Mouse (Mus musculus) heart, adult 8-10 months (tissue): ENCODE measurements around the gene Rftn1. TPM values are rescaled to one million over a fixed set of nuclear protein-coding genes. Genes with fewer than 3 reads are reported as not detected.

Source experiments
- DNase-seq: peaks from one replicate; pipeline ENCODE4 v3.0.0; 2022; ENCODE audit warnings: low spot score
- total RNA-seq, 4 experiments: library from RNA; stranded (reverse); gene quantifications; 2 replicates each; pipeline ENCODE4 v1.2.4; 2022

Gene Rftn1
- total RNA-seq, 4 experiments from 2014 or later = 45.4 to 54.7 (median 50.4) TPM

- DNase-seq = peak; percentile 48
Observed at GRCm38 (mm10) chr17:50063832-50064627, 126.4 kb downstream of the Rftn1 start.

GRCm38 (mm10) chr17:50062649-50063048 lies 127.8 kb downstream of the Rftn1 start:
- peak; percentile 63 for DNase-seq

GRCm38 (mm10) chr17:50061446-50061845 lies 129.0 kb downstream of the Rftn1 start:
- no peak for DNase-seq

- no peak for DNase-seq
Observed at GRCm38 (mm10) chr17:50060220-50060619, 130.3 kb downstream of the Rftn1 start.

- no peak for DNase-seq
Observed at GRCm38 (mm10) chr17:50059417-50059816, 131.1 kb downstream of the Rftn1 start.

DNA sequence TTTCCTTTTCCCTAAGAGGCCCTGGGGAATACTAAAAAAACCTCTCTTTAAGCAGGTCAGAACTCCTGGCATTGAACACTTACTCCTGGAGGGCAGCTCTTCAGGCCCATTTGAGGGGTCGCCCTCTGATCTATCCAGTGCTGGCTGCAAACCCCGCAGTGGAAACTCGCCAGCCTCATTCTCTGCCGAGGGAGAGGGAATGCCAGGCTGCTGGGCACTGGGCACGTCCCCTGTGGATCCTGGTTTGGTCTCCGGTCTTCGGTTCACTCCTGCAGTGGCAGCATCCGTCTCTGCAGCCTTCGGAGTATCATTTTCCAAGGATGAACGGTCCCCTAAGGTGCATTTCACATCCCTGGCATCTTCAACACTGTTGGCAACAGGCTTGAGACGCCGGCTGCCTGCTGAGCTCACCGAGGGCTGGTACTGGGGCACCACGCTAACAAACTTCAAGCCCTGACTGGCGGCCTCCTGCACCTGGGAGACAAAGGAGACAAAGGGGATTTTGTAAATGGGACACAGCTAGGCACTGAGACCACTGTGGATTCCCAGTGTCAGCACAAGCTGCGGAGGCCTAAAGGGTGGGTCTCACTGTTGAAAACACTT lies 135.2 kb downstream of the Rftn1 start:
- no peak for DNase-seq

DNA sequence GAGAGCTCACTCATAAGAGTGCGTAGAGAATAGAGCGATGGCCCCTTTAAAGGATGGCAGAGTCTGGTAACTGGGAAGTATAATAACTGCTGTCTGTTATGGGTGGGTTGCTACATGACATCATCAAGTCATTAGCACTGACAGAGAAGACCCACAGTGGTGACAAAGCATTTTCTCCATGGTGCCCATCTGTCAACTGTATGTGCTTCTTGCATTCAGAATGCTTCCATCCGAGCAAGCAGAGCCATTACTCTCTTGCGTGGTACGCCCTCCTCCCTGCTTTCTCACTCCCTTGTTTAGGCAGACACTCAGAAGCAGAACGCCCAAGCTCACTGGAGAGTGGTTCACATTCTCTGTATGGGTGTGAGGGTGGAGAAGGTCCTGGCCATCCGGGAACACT lies 135.9 kb downstream of the Rftn1 start:
- no peak for DNase-seq

GRCm38 (mm10) chr17:50053961-50054360 lies 136.5 kb downstream of the Rftn1 start:
- no peak for DNase-seq

- peak; percentile 46 for DNase-seq
Observed at GRCm38 (mm10) chr17:50052741-50053468, 137.6 kb downstream of the Rftn1 start.

DNA sequence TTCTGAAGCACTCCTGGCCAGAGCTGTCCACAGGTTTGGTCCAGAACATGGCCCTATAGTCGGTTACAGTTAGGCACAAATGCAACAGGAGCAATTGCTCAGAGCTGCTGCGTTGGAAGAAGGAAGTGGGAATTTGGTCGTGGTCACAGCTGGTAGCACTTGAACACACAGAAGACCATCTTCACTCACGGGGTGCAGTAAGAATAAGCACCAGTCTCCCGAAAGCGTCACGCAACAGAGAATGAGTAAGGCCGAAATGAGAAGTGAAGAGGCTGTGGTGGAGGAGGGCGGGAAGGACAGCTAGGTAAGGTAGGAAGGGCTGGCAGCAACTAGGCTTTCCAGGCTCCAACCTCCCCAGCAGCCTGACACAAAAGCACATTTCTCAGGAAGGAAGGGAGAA lies 140.0 kb downstream of the Rftn1 start:
- no peak for DNase-seq

- DNase-seq = no peak
Observed at GRCm38 (mm10) chr17:50048209-50048608, 142.3 kb downstream of the Rftn1 start.

GRCm38 (mm10) chr17:50047182-50047581 lies 143.3 kb downstream of the Rftn1 start:
- DNase-seq = no peak

- no peak for DNase-seq
Observed at GRCm38 (mm10) chr17:50040727-50041410, 149.6 kb downstream of the Rftn1 start.

DNA sequence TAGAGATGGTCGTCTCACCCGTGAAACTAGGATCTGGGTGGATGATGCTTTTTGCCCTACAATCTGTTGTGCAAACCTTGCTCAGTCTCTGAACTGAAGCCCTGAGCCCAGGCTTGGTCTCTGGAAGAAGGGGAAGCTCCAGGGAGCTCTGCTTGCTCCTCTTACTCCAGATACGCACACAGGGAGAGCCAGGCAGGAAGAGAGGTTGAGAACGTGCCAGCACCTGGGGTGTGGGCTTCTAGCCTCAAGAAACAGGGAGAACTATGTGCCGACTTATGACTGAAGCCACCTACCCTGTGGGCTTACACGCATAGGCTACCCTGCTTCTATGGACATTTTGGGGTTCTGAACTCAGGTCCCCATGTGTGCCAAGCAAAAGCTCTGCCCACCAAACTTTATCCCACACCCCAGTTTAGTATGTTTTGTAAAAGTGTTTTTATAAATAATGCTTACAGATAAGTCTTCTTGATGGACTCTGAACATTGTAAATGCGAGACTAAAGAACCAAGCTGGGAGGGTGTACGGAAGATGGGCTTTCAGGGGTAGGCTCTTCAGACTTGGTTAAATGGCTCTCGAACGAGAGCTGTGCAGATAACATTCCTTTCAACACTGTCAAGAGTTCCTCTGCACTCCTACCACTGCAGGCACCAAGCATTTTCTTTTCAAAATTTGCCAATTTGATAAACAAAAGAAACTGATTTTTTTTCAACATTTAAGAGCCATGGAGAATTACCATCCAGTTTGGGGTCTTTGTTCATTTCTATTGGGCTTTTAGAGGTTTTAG lies 152.4 kb downstream of the Rftn1 start:
- DNase-seq = no peak

GRCm38 (mm10) chr17:50037416-50037815 lies 153.1 kb downstream of the Rftn1 start:
- DNase-seq = no peak

DNA sequence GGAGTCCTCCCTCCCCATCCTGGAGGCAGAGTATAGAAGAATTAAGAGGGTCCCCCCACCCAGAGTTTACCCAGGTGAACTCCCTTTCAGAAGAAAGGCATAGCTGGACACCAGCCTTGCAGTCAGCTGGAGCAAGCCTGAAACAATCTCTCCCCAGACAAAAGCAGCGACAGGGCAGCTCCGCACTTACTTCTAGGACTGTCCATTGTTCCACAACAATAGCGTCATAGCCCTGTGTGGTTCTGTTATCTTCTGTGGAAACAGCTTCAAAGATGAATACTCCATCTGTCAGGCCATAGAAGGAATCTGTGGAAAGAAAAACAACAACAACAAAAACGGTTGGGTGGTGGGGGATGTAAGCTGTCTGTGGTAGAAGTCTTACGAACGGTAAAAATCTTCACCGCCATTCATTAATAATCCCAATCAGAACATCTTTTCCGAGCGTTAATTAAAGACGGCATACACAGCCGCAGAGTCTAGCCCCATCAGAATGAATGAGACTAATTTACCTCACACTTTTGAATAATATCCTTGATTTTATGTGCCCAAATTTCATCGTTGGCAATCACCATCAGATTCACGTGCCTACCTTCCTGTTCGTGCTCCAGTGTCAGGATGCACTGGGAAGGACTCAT lies 153.6 kb downstream of the Rftn1 start:
- DNase-seq = no peak

GRCm38 (mm10) chr17:50033698-50034097 lies 156.8 kb downstream of the Rftn1 start:
- DNase-seq = no peak

GRCm38 (mm10) chr17:50031548-50032491 lies 158.7 kb downstream of the Rftn1 start:
- no peak for DNase-seq

GRCm38 (mm10) chr17:50025651-50026050 lies 164.8 kb downstream of the Rftn1 start:
- no peak for DNase-seq
